In genomic region chr6:121166098-121166552, GRCm38 (mm10) we compare ENCODE assay signal across 8 mouse cellular contexts. TPM values are rescaled to one million over a fixed set of nuclear protein-coding genes. Genes with fewer than 3 reads are reported as not detected.
A peak's percentile ranks its signal among the peaks of the same experiment; 100 is the strongest.
DNase-seq lines count a peak whose midpoint lies in the region; ATAC-seq lines count a peak whose summit lies in the region.
"Had no signal": no experiment of that assay in that cellular context is flagged by ENCODE, and none has a peak within 500 bp of the region (broad histone marks: within the 10 kb centered on the region; RNA-seq: fewer than 3 reads in every experiment).

No protein-coding gene starts in this region.

- no peaks in the 10 kb centered on the region for H3K36me3 ChIP-seq in liver, embryonic 15.5 days (replicated peaks)

- H3K27ac ChIP-seq in liver, embryonic 15.5 days (replicated peaks): 0 out of 2 replicates have a peak overlapping the region, but pooled peaks have one; percentile 16

- WGBS in liver, embryonic 15.5 days (ENCODE audit: insufficient replicate concordance): 54% methylated on average over 10 of the region's 10 CpGs

- no peaks in the 10 kb centered on the region for H3K9me3 ChIP-seq in liver, embryonic 15.5 days (replicated peaks)

- no peak overlapping the region for H3K4me3 ChIP-seq in liver, embryonic 15.5 days (replicated peaks)

- H3K4me2 ChIP-seq in liver, embryonic 15.5 days: no peak overlapping the region

- ATAC-seq in liver, embryonic 15.5 days (ENCODE audit: insufficient read depth): peak; percentile 74
- ATAC-seq in cerebellum, adult (ENCODE audit: insufficient number of reproducible peaks, low FRiP score, low TSS enrichment): no peak
- ATAC-seq: inflammation-experienced regulatory T-cells, adult 6 months had no signal

- H3K9ac ChIP-seq in liver, embryonic 15.5 days: no peak overlapping the region

- peak; percentile 33 for DNase-seq in urinary bladder, postnatal 14 days (ENCODE audit: low spot score)
- DNase-seq in urinary bladder, postnatal 4 days (ENCODE audit: low spot score in 2 of 2): no peak
- DNase-seq in kidney, adult 18-20 months: peak; percentile 54
- no peak for DNase-seq in right cerebral cortex, postnatal 14 days
- no peak for DNase-seq in urinary bladder, adult 18-20 months (ENCODE audit: low spot score in 2 of 2)

- peaks cover 12% of the 10 kb centered on the region for H3K4me1 ChIP-seq in liver, embryonic 15.5 days (replicated peaks)

- H3K27me3 ChIP-seq in liver, embryonic 15.5 days: no peaks in the 10 kb centered on the region; the same call in 1 of the 2 replicates

RNA-seq across cellular contexts. Expression of gene Pex26, which starts 17.3 kb away (rescaled TPM):
- polyA plus RNA-seq in liver, embryonic 15.5 days (2015; fragmentation: Nextera tagmentation; extraction: Ambion mirVana): 4.4 and 5.6 TPM in 2 replicates

RNA-seq across cellular contexts. Expression of gene Mical3, which starts 35.3 kb away (rescaled TPM):
- polyA plus RNA-seq in liver, embryonic 15.5 days (2015; fragmentation: Nextera tagmentation; extraction: Ambion mirVana): 8.7 and 11.5 TPM in 2 replicates

RNA-seq across cellular contexts. Expression of gene Tuba8, which starts 44.4 kb away (rescaled TPM):
- 5.4 and 6.1 TPM in 2 replicates for polyA plus RNA-seq in liver, embryonic 15.5 days (2015; fragmentation: Nextera tagmentation; extraction: Ambion mirVana)

Comparison
In these comparisons a context has a peak if more than half of its experiments do, and no peak if none do; other contexts are left out.
1. DNase-seq: peak in urinary bladder, postnatal 14 days (single experiment) and kidney, adult 18-20 months (single experiment); none in urinary bladder, postnatal 4 days (0 of 2), right cerebral cortex, postnatal 14 days (single experiment) and urinary bladder, adult 18-20 months (0 of 2).